Mouse (Mus musculus): ENCODE data around the gene Atxn7l1. TPM values are rescaled to one million over a fixed set of nuclear protein-coding genes. Genes with fewer than 3 reads are reported as not detected.

The Atxn7l1 gene
- total and polyA plus RNA-seq, 2 experiments from 2014 or later: 20.9 to 27.8 TPM

DNA sequence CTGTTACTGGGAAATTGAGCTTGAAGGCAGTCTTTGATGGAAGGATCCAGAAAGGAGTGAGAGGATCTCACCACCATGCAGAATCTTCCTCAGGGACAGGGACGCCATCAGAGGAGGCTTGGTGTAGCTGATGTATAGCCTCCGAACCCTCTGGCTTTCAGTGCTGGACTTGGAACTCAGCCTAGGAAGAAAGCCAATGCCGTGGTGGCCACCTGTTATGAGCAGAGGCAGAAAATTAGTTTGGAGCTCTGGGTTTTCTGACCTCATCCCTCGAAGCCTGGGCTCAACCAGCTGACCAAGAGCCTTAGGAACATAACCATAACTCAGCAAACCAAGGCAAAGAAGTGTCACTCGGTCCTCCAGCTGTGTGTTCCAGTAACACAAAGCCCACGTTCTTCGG, 71.9 kb downstream of the Atxn7l1 start:
- no peaks in the 10 kb centered on the region for H3K27me3 ChIP-seq (ENCODE audit: insufficient read depth, low read length)
- H3K4me1 ChIP-seq (ENCODE audit: insufficient read depth, low read length): no peaks in the 10 kb centered on the region; the same call in 1 of the 2 replicates
- H3K27ac ChIP-seq (ENCODE audit: low read depth, low read length): no peak overlapping the region
- TF ChIP-seq CTCF (IDR thresholded peaks at IDR 0.05): no peak
- no peaks in the 10 kb centered on the region for H3K9me3 ChIP-seq (ENCODE audit: low read length)
- DNase-seq (ENCODE audit: low spot score) (no peak), ATAC-seq (ENCODE audit: low FRiP score) (no peak)
- no peak overlapping the region for H3K9ac ChIP-seq (replicated peaks; ENCODE audit: low read length, poor library complexity, severe bottlenecking)
- 87% methylated on average over 7 of the region's 7 CpGs for WGBS
- no peak overlapping the region for H3K4me2 ChIP-seq (ENCODE audit: low read depth, low read length, poor library complexity, severe bottlenecking)
- H3K36me3 ChIP-seq (ENCODE audit: insufficient read depth, low read length): 0 out of 2 replicates have a peak, but pooled peaks cover 8% of the 10 kb centered on the region
- H3K4me3 ChIP-seq (ENCODE audit: low read depth, low read length): no peak overlapping the region

DNA sequence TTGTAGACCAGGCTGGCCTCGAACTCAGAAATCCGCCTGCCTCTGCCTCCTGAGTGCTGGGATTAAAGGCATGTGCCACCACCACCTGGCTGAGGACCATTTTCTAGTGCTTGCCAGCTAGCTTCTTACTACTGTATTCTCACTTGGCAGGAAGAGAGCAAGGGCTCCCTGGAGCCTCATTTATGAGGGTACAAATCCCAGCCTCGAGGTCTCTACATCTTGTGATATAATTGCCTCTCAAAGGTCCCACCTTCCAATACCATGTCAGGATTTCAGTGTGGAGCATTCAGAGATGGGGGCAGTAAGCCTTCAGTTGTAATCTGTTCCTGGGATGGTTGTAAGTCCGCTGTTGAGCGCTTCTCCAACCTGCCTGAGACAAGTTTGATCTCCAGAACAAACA, 72.6 kb downstream of the Atxn7l1 start:
- Histone ChIP-seq H3K9ac (replicated peaks; ENCODE audit: low read length, poor library complexity, severe bottlenecking) (no peak overlapping the region), H3K36me3 (ENCODE audit: insufficient read depth, low read length) (0 out of 2 replicates have a peak, but pooled peaks cover 8% of the 10 kb centered on the region), H3K9me3 (ENCODE audit: low read length) (no peaks in the 10 kb centered on the region), H3K4me2 (ENCODE audit: low read depth, low read length, poor library complexity, severe bottlenecking) (no peak overlapping the region), H3K27ac (ENCODE audit: low read depth, low read length) (no peak overlapping the region), H3K4me1 (ENCODE audit: insufficient read depth, low read length) (no peaks in the 10 kb centered on the region; the same call in 1 of the 2 replicates), H3K27me3 (ENCODE audit: insufficient read depth, low read length) (no peaks in the 10 kb centered on the region), H3K4me3 (ENCODE audit: low read depth, low read length) (no peak overlapping the region)
- ATAC-seq (ENCODE audit: low FRiP score) (no peak), DNase-seq (ENCODE audit: low spot score) (no peak)
- WGBS: 28% methylated on average over 3 of the region's 5 CpGs
- TF ChIP-seq CTCF (IDR thresholded peaks at IDR 0.05): no peak

DNA sequence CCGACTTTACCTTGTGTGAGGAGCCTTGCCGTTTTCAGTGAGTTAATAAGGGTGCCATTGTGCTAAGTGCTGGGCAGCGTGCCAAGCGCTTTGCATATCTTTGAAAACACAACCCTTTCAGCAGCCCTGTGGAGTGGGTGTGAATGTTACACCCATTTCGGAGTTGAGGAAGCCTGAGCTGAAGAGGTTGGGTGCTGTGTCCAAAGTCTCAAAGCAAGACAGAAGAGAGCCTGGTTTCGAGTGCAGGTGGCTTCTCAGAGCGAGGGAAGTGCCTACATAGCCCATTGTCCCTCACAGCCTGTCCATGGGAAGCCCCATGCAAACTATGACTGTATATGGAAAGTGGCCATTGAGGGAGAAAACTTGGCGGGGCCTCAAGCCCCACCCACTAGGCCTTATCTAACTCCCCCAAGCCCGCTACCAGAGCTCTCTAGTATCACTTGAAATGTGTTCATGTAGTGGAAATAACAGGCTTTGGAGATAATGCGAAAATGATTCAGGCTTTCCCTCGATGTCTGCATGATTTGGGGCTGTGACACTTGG, 73.1 kb downstream of the Atxn7l1 start:
- H3K36me3 ChIP-seq (ENCODE audit: insufficient read depth, low read length): 0 out of 2 replicates have a peak, but pooled peaks cover 8% of the 10 kb centered on the region
- no peak overlapping the region for H3K4me2 ChIP-seq (ENCODE audit: low read depth, low read length, poor library complexity, severe bottlenecking)
- ATAC-seq (ENCODE audit: low FRiP score) (no peak), DNase-seq (ENCODE audit: low spot score) (peak; percentile 65)
- WGBS: 43% methylated on average over 11 of the region's 11 CpGs
- H3K27ac ChIP-seq (ENCODE audit: low read depth, low read length): no peak overlapping the region
- no peak overlapping the region for H3K9ac ChIP-seq (replicated peaks; ENCODE audit: low read length, poor library complexity, severe bottlenecking)
- no peaks in the 10 kb centered on the region for H3K9me3 ChIP-seq (ENCODE audit: low read length)
- H3K27me3 ChIP-seq (ENCODE audit: insufficient read depth, low read length): no peaks in the 10 kb centered on the region
- no peak overlapping the region for H3K4me3 ChIP-seq (ENCODE audit: low read depth, low read length)
- TF ChIP-seq CTCF (IDR thresholded peaks at IDR 0.05): no peak
- no peaks in the 10 kb centered on the region; the same call in 1 of the 2 replicates for H3K4me1 ChIP-seq (ENCODE audit: insufficient read depth, low read length)

DNA sequence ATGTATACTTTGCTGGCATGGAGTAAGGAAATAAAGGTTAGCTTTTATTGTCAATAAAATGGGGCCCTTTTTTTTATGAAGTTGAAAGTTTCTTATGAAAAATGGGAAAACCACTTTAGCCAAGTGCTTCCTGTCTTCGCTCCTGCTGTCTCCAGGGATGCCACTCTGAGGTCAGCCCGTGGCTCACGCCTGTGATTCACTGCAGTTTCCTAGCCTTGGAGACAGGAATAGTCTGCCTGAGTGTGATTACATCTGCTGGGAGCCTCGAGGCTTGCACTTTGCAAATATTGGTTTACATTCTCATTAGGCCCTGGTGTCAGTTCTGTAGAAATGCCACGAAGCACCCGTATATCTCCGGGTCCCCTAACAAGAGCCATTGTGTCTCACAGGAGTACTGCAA, 74.7 kb downstream of the Atxn7l1 start:
- ATAC-seq (ENCODE audit: low FRiP score): no peak
- no peaks in the 10 kb centered on the region for H3K9me3 ChIP-seq (ENCODE audit: low read length)
- no peaks in the 10 kb centered on the region for H3K27me3 ChIP-seq (ENCODE audit: insufficient read depth, low read length)
- 0 out of 2 replicates have a peak, but pooled peaks cover 8% of the 10 kb centered on the region for H3K36me3 ChIP-seq (ENCODE audit: insufficient read depth, low read length)
- no peaks in the 10 kb centered on the region; the same call in 1 of the 2 replicates for H3K4me1 ChIP-seq (ENCODE audit: insufficient read depth, low read length)
- TF ChIP-seq CTCF (IDR thresholded peaks at IDR 0.05): no peak
- H3K4me3 ChIP-seq (ENCODE audit: low read depth, low read length): no peak overlapping the region
- no peak overlapping the region for H3K4me2 ChIP-seq (ENCODE audit: low read depth, low read length, poor library complexity, severe bottlenecking)
- no peak overlapping the region for H3K9ac ChIP-seq (replicated peaks; ENCODE audit: low read length, poor library complexity, severe bottlenecking)
- no peak overlapping the region for H3K27ac ChIP-seq (ENCODE audit: low read depth, low read length)
- no peak for DNase-seq (ENCODE audit: low spot score)
- WGBS: 74% methylated on average over 7 of the region's 7 CpGs

DNA sequence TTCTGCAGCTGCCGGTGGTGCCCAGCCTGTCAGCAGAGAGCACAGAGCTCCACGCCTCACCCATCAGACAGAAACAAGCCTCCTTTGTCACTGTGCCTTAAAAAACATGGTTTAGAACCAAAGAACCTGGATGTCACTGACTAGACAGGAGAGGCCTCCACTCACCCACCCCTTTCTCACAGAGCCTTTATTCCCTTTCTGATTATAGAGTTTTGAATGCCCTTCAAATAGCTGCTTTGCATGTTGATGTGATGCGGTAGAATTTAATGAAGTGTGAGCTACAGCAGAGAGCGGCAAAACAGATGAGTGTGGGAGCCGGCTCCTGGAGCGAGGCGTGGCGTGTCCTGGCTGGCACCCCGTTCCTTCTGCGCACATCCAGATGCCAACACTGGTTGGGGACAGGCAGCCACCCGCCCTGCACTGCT, 77.6 kb downstream of the Atxn7l1 start:
- H3K4me3 ChIP-seq (ENCODE audit: low read depth, low read length): no peak overlapping the region
- H3K9ac ChIP-seq (replicated peaks; ENCODE audit: low read length, poor library complexity, severe bottlenecking): no peak overlapping the region
- H3K36me3 ChIP-seq (ENCODE audit: insufficient read depth, low read length): 0 out of 2 replicates have a peak, but pooled peaks cover 4% of the 10 kb centered on the region
- no peaks in the 10 kb centered on the region for H3K27me3 ChIP-seq (ENCODE audit: insufficient read depth, low read length)
- ATAC-seq (ENCODE audit: low FRiP score) (peak; percentile 64), DNase-seq (ENCODE audit: low spot score) (peak; percentile 61)
- no peak overlapping the region for H3K4me2 ChIP-seq (ENCODE audit: low read depth, low read length, poor library complexity, severe bottlenecking)
- H3K4me1 ChIP-seq (ENCODE audit: insufficient read depth, low read length): no peaks in the 10 kb centered on the region; the same call in 1 of the 2 replicates
- 0 out of 2 replicates have a peak overlapping the region, but pooled peaks have one; percentile 34 for H3K27ac ChIP-seq (ENCODE audit: low read depth, low read length)
- TF ChIP-seq CTCF (IDR thresholded peaks at IDR 0.05): no peak
- whole genome bisulfite sequencing: 16% methylated on average over 11 of the region's 11 CpGs
- no peaks in the 10 kb centered on the region for H3K9me3 ChIP-seq (ENCODE audit: low read length)

DNA sequence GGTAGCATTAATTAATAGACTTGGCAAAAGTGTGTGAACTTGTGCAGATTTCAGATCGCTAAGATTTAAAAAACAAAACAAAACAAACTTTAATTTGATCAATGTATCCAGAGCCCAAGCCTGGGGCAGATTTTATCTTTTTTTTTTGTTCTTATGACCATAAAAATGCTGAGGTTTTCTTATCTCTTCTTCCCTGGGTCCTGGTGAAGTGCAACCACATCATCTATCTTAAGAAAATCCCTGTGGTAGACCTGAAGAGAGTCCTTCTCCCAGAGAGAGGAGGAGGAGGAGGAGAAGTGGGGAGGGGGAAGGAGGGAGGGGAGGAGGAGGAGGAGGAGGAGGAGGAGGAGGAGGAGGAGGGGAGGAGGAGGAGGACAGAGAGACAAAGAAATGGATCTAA, 78.5 kb downstream of the Atxn7l1 start:
- H3K36me3 ChIP-seq (ENCODE audit: insufficient read depth, low read length): no peaks in the 10 kb centered on the region
- no peak for TF ChIP-seq CTCF (IDR thresholded peaks at IDR 0.05)
- H3K9ac ChIP-seq (replicated peaks; ENCODE audit: low read length, poor library complexity, severe bottlenecking): no peak overlapping the region
- no peaks in the 10 kb centered on the region for H3K27me3 ChIP-seq (ENCODE audit: insufficient read depth, low read length)
- H3K9me3 ChIP-seq (ENCODE audit: low read length): no peaks in the 10 kb centered on the region
- 78% methylated on average over 1 of the region's 1 CpGs for WGBS
- no peak overlapping the region for H3K27ac ChIP-seq (ENCODE audit: low read depth, low read length)
- ATAC-seq (ENCODE audit: low FRiP score) (no peak), DNase-seq (ENCODE audit: low spot score) (no peak)
- no peaks in the 10 kb centered on the region for H3K4me1 ChIP-seq (ENCODE audit: insufficient read depth, low read length)
- no peak overlapping the region for H3K4me3 ChIP-seq (ENCODE audit: low read depth, low read length)
- no peak overlapping the region for H3K4me2 ChIP-seq (ENCODE audit: low read depth, low read length, poor library complexity, severe bottlenecking)
